Mouse (Mus musculus): Measurements from ENCODE around the gene Bcas3. TPM values are rescaled to one million over a fixed set of nuclear protein-coding genes. Genes with fewer than 3 reads are reported as not detected.

Bcas3 gene
- polyA plus RNA-seq, 1 experiment from 2014 or later, result 29.7 TPM

DNA sequence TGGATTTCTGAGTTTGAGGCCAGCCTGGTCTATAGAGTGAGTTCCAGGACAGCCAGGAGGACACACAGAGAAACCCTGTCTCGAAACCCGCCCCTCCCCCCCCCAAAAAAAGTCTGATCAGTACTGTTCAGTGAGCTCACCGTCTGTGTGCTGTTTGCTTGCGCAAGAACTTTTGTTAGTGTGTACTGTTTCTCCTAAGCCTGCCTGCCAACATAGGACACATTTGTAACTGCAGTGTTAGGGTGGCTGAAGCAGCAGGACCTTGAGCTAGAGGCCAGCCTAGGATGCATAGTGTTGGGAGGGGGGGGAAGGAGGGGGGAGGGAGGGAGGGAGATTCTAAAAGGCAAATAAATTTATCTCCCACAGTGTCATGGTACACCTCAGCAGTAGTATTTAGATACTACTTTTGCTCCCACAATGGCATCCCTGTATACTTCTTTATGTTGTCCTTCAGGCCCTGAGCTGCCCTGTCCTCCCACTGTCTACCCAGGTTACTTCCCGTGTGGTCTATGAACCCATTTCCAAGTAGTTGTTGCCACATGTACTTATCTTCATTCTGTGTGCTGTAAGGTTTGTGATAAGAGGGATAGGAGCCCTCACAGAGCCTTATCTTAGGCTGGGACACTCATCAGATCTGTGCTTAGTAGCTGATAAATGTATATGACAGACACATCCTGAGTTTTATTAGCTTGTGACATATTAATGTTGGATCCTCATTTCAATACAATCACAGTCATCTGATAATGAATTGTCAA, 176.7 kb downstream of the Bcas3 start:
- no peak overlapping the region for H3K4me2 ChIP-seq (ENCODE audit: low read length)
- H3K9ac ChIP-seq (ENCODE audit: low read depth, low read length), result no peak overlapping the region
- no peak overlapping the region for H3K4me3 ChIP-seq (ENCODE audit: low read length)
- H3K36me3 ChIP-seq (ENCODE audit: control insufficient read depth, insufficient read depth, low read length), result no peaks in the 10 kb centered on the region
- no peaks in the 10 kb centered on the region for H3K9me3 ChIP-seq (ENCODE audit: control insufficient read depth, low read length)
- H3K27ac ChIP-seq (ENCODE audit: low read depth, low read length), result no peak overlapping the region
- 80% methylated on average over 5 of the region's 5 CpGs for WGBS
- peaks cover 6% of the 10 kb centered on the region for H3K27me3 ChIP-seq (replicated peaks; ENCODE audit: control insufficient read depth, insufficient read depth, low read length)
- no peak for ATAC-seq
- H3K4me1 ChIP-seq (ENCODE audit: control insufficient read depth, insufficient read depth, low read depth, low read length), result peaks cover 3% of the 10 kb centered on the region

- Histone ChIP-seq H3K27ac (ENCODE audit: low read depth, low read length) (no peak overlapping the region), H3K36me3 (ENCODE audit: control insufficient read depth, insufficient read depth, low read length) (no peaks in the 10 kb centered on the region), H3K27me3 (replicated peaks; ENCODE audit: control insufficient read depth, insufficient read depth, low read length) (no peaks in the 10 kb centered on the region), H3K9ac (ENCODE audit: low read depth, low read length) (no peak overlapping the region), H3K4me2 (ENCODE audit: low read length) (no peak overlapping the region), H3K4me3 (ENCODE audit: low read length) (no peak overlapping the region), H3K4me1 (ENCODE audit: control insufficient read depth, insufficient read depth, low read depth, low read length) (no peaks in the 10 kb centered on the region), H3K9me3 (ENCODE audit: control insufficient read depth, low read length) (no peaks in the 10 kb centered on the region)
- 88% methylated on average over 4 of the region's 4 CpGs for WGBS
- no peak for ATAC-seq
Observed at GRCm38 (mm10) chr11:85540989-85541388, 188.0 kb downstream of the Bcas3 start.

DNA sequence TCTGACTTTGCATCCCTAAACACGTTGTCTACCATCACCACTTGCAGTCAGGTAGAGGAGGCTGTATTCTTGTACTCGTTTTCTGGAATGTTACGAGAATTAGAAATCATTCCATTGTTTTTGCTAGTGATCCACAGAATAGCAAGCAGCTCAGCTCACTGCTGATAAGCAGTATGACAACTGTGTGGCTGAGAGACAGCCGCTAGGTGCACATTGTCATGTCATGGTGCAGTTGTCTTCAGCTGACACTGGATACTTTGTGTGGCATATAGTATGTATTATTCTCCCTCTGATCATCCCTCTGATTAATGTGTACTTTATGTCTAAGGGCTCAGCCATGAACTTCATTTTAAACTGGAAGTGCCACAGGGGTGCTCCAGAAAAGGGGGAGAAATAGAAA, 190.3 kb downstream of the Bcas3 start:
- Histone ChIP-seq H3K27ac (ENCODE audit: low read depth, low read length) (no peak overlapping the region), H3K4me2 (ENCODE audit: low read length) (no peak overlapping the region), H3K9ac (ENCODE audit: low read depth, low read length) (no peak overlapping the region), H3K9me3 (ENCODE audit: control insufficient read depth, low read length) (no peaks in the 10 kb centered on the region), H3K4me1 (ENCODE audit: control insufficient read depth, insufficient read depth, low read depth, low read length) (no peaks in the 10 kb centered on the region), H3K27me3 (replicated peaks; ENCODE audit: control insufficient read depth, insufficient read depth, low read length) (no peaks in the 10 kb centered on the region), H3K4me3 (ENCODE audit: low read length) (no peak overlapping the region), H3K36me3 (ENCODE audit: control insufficient read depth, insufficient read depth, low read length) (no peaks in the 10 kb centered on the region)
- WGBS, result 73% methylated on average over 4 of the region's 4 CpGs
- no peak for ATAC-seq

- 81% methylated on average over 5 of the region's 5 CpGs for WGBS
- no peak overlapping the region for H3K27ac ChIP-seq (ENCODE audit: low read depth, low read length)
- H3K4me2 ChIP-seq (ENCODE audit: low read length), result no peak overlapping the region
- no peak for ATAC-seq
- no peaks in the 10 kb centered on the region for H3K4me1 ChIP-seq (ENCODE audit: control insufficient read depth, insufficient read depth, low read depth, low read length)
- no peaks in the 10 kb centered on the region for H3K27me3 ChIP-seq (replicated peaks; ENCODE audit: control insufficient read depth, insufficient read depth, low read length)
- no peak overlapping the region for H3K4me3 ChIP-seq (ENCODE audit: low read length)
- no peaks in the 10 kb centered on the region for H3K36me3 ChIP-seq (ENCODE audit: control insufficient read depth, insufficient read depth, low read length)
- H3K9ac ChIP-seq (ENCODE audit: low read depth, low read length), result no peak overlapping the region
- no peaks in the 10 kb centered on the region for H3K9me3 ChIP-seq (ENCODE audit: control insufficient read depth, low read length)
Observed at GRCm38 (mm10) chr11:85545602-85546001, 192.6 kb downstream of the Bcas3 start.

DNA sequence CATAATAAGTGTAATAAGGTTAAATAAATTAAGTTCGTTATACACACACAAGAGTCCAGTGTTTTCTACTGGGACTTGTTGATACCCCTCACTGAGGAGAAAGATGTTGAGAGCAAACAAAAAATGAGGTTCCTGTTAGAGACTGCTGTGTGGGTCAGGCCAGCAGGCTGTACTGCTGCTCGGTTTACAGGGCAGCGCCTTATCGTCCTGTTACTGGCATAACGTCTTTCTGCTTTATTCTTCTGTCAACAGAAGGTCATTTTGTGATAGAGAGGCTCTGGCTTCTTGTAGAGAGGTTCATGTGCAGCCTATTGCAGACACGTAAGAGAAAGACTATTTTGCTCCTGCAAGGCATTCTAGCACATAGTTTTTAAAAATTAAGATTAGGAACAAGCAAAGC, 195.0 kb downstream of the Bcas3 start:
- no peak overlapping the region for H3K4me3 ChIP-seq (ENCODE audit: low read length)
- no peaks in the 10 kb centered on the region for H3K9me3 ChIP-seq (ENCODE audit: control insufficient read depth, low read length)
- 62% methylated on average over 6 of the region's 6 CpGs for WGBS
- H3K4me1 ChIP-seq (ENCODE audit: control insufficient read depth, insufficient read depth, low read depth, low read length), result no peaks in the 10 kb centered on the region
- no peaks in the 10 kb centered on the region for H3K27me3 ChIP-seq (replicated peaks; ENCODE audit: control insufficient read depth, insufficient read depth, low read length)
- no peak for ATAC-seq
- H3K27ac ChIP-seq (ENCODE audit: low read depth, low read length), result no peak overlapping the region
- H3K9ac ChIP-seq (ENCODE audit: low read depth, low read length), result no peak overlapping the region
- H3K4me2 ChIP-seq (ENCODE audit: low read length), result no peak overlapping the region
- no peaks in the 10 kb centered on the region for H3K36me3 ChIP-seq (ENCODE audit: control insufficient read depth, insufficient read depth, low read length)

- no peak for ATAC-seq
- Histone ChIP-seq H3K9ac (ENCODE audit: low read depth, low read length) (no peak overlapping the region), H3K4me2 (ENCODE audit: low read length) (no peak overlapping the region), H3K36me3 (ENCODE audit: control insufficient read depth, insufficient read depth, low read length) (no peaks in the 10 kb centered on the region), H3K9me3 (ENCODE audit: control insufficient read depth, low read length) (no peaks in the 10 kb centered on the region), H3K4me1 (ENCODE audit: control insufficient read depth, insufficient read depth, low read depth, low read length) (no peaks in the 10 kb centered on the region), H3K4me3 (ENCODE audit: low read length) (no peak overlapping the region), H3K27ac (ENCODE audit: low read depth, low read length) (no peak overlapping the region), H3K27me3 (replicated peaks; ENCODE audit: control insufficient read depth, insufficient read depth, low read length) (no peaks in the 10 kb centered on the region)
- WGBS, result 90% methylated on average over 3 of the region's 3 CpGs
Observed at GRCm38 (mm10) chr11:85549651-85550050, 196.7 kb downstream of the Bcas3 start.

DNA sequence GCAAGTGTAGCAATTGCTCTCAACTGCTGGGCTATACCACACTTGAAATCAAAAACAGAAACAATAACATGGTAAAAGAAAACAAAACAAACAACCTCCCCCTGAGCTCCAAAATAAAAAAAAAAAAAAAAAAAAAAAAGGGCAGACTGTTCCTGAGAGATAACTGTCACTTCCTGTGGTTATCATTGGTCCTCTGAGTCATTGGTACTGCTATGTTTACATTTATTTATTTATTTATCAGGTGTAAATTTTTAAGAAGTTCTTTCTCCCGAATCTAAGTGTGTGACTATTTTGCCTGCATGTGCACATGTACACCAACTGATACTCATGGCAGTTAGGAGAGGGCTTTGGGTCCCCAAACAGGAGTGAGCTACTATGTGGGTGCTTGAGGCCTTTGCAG, 202.1 kb downstream of the Bcas3 start:
- Histone ChIP-seq H3K4me1 (ENCODE audit: control insufficient read depth, insufficient read depth, low read depth, low read length) (no peaks in the 10 kb centered on the region), H3K4me2 (ENCODE audit: low read length) (no peak overlapping the region), H3K4me3 (ENCODE audit: low read length) (no peak overlapping the region), H3K36me3 (ENCODE audit: control insufficient read depth, insufficient read depth, low read length) (no peaks in the 10 kb centered on the region; the same call in 1 of the 2 replicates), H3K9me3 (ENCODE audit: control insufficient read depth, low read length) (no peaks in the 10 kb centered on the region), H3K27ac (ENCODE audit: low read depth, low read length) (no peak overlapping the region), H3K9ac (ENCODE audit: low read depth, low read length) (no peak overlapping the region), H3K27me3 (replicated peaks; ENCODE audit: control insufficient read depth, insufficient read depth, low read length) (no peaks in the 10 kb centered on the region)
- no peak for ATAC-seq
- 73% methylated on average over 1 of the region's 1 CpGs for WGBS

- H3K27me3 ChIP-seq (replicated peaks; ENCODE audit: control insufficient read depth, insufficient read depth, low read length), result no peaks in the 10 kb centered on the region
- no peak overlapping the region for H3K4me3 ChIP-seq (ENCODE audit: low read length)
- 81% methylated on average over 2 of the region's 2 CpGs for WGBS
- no peaks in the 10 kb centered on the region for H3K4me1 ChIP-seq (ENCODE audit: control insufficient read depth, insufficient read depth, low read depth, low read length)
- ATAC-seq, result no peak
- H3K4me2 ChIP-seq (ENCODE audit: low read length), result no peak overlapping the region
- H3K9ac ChIP-seq (ENCODE audit: low read depth, low read length), result no peak overlapping the region
- no peaks in the 10 kb centered on the region for H3K9me3 ChIP-seq (ENCODE audit: control insufficient read depth, low read length)
- H3K36me3 ChIP-seq (ENCODE audit: control insufficient read depth, insufficient read depth, low read length), result no peaks in the 10 kb centered on the region; the same call in 1 of the 2 replicates
- H3K27ac ChIP-seq (ENCODE audit: low read depth, low read length), result no peak overlapping the region
Observed at GRCm38 (mm10) chr11:85555721-85556120, 202.8 kb downstream of the Bcas3 start.

GRCm38 (mm10) chr11:85565068-85565467, 212.1 kb downstream of the Bcas3 start:
- WGBS, result 76% methylated on average over 2 of the region's 2 CpGs
- Histone ChIP-seq H3K4me2 (ENCODE audit: low read length) (no peak overlapping the region), H3K9me3 (ENCODE audit: control insufficient read depth, low read length) (no peaks in the 10 kb centered on the region), H3K27me3 (replicated peaks; ENCODE audit: control insufficient read depth, insufficient read depth, low read length) (no peaks in the 10 kb centered on the region; the same call in 1 of the 2 replicates), H3K9ac (ENCODE audit: low read depth, low read length) (no peak overlapping the region), H3K27ac (ENCODE audit: low read depth, low read length) (no peak overlapping the region), H3K36me3 (ENCODE audit: control insufficient read depth, insufficient read depth, low read length) (no peaks in the 10 kb centered on the region), H3K4me3 (ENCODE audit: low read length) (no peak overlapping the region), H3K4me1 (ENCODE audit: control insufficient read depth, insufficient read depth, low read depth, low read length) (no peaks in the 10 kb centered on the region)
- no peak for ATAC-seq
